Mouse (Mus musculus): ENCODE measurements at regions not wholly inside any gene's neighbourhood (a gene's known extent, or its start where the extent isn't known, plus 50 kb on each side); places are given as distances from the start of the nearest gene placed in this dataset.

DNA sequence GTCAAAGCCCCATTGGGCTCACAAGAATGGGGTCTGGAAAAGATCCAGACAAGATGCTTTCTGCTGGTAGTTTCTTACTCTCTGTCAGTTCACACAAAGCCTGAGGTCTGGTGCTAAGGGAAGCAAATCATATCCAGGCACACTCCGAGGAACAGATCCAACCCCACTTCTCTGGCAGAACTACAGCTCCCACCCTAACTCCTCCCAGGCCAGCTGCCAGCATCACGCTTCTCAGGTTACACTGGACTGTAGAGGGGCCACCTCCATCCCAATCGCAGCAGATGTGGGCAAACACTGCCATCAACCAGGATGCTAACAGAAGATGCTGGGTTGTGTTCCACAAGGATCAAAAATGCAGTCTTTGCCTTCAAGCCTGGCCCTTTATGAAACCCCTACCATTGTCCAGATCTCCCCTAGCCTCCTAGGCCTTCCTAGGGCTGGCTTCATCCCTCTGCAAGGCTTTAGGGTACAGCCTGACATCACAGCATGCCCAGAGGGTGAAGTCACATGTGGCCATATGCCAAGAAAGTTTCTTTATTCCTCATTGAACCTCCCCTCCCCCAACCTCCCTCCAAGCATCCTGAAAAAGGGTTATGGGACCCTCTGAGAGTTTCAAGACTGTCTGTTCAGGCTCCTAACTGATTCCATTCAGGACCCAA lies 99.6 kb upstream of the 2610301B20Rik start:
- DNase-seq = no peak

- DNase-seq = no peak
Observed at GRCm38 (mm10) chr4:10786701-10787100, 87.6 kb upstream of the 2610301B20Rik start.

DNA sequence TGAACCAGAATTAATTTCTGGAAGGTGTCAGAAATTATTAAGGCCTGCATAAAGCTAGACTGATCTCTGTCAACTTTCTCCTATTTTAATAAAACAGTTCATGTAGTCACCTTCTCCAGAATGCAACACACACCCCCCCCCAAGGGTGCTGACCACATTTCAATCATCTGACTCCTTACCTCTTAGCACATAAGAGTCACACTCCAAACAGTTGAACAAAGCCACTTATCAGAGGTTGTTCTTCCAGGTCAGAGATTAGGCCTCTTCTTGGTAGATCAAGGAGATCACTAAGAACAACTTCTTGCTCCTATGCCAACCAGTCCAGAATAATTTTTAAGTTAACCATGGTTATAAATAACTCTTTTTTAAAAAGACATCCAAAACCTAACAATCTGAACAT lies 86.0 kb upstream of the 2610301B20Rik start:
- DNase-seq = no peak

DNA sequence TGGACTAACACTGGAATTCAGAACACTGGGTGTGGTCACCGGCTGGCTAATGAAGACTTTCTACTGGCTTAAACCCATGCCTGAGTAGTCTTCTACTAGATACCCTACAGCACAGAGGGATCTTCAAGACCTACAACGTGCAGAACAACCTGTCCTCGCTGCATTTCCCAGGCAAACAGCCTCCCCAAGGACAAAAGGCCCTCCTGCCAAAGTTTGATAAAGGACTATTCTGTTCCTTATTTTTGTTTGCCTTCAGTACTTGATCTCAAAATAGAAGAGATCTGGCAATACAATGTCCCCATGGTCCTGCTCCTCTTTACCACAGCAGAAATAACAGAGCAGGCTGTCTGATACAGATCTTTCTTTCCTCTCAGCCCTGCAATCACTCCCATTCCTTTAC lies 85.2 kb upstream of the 2610301B20Rik start:
- DNase-seq = no peak

DNA sequence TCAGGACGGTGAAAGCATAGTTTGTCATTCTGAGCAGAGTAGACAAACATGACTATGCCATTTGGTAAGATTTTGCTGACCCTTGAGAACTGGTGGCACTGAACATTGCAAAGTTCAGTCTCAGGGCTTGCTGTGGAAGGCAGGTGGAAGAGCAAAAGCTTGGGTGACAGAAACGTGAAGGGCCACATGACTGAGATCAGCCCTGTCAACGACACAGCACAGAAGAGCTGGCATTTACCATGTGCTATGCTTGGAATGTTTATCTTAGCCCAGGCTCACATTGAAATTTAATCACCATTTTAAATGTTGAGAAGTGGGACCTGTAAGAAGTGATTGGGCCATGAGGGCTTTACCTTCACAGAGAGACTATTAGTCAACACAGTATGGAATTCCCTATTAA lies 81.7 kb upstream of the 2610301B20Rik start:
- DNase-seq = no peak

DNA sequence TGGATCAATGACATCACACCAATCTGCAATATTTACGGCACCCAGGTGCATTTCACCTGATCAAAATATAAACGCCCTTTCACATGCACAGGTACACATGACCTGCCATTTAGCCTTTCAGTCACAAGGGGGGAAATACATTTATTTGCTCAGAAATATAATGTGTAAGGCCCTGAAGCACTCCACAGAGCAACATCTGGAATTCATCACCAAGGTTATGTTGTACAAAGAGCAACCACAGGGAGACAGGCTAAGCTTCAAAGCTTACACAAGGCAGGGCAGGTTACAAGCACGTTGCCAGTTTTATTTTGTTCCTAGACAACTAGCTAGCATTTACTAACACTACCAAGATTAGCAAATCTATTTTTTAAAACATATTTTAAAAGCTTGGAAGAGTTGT lies 79.8 kb upstream of the 2610301B20Rik start:
- no peak for DNase-seq

- DNase-seq = no peak
Observed at GRCm38 (mm10) chr4:10800780-10801553, 73.3 kb upstream of the 2610301B20Rik start.

GRCm38 (mm10) chr4:10804735-10805134 lies 69.6 kb upstream of the 2610301B20Rik start:
- no peak for DNase-seq

GRCm38 (mm10) chr4:10807260-10807659 lies 67.0 kb upstream of the 2610301B20Rik start:
- DNase-seq = no peak

- no peak for DNase-seq
Observed at GRCm38 (mm10) chr4:10812931-10813330, 61.4 kb upstream of the 2610301B20Rik start.
